Mouse (Mus musculus): ENCODE measurements around the gene Dhrs9.
"Not testable (repeated sequence)": the region's sequence is repeated elsewhere in the genome, so short reads cannot be mapped to it uniquely, and the experiment has no call there.

Gene Dhrs9

DNA sequence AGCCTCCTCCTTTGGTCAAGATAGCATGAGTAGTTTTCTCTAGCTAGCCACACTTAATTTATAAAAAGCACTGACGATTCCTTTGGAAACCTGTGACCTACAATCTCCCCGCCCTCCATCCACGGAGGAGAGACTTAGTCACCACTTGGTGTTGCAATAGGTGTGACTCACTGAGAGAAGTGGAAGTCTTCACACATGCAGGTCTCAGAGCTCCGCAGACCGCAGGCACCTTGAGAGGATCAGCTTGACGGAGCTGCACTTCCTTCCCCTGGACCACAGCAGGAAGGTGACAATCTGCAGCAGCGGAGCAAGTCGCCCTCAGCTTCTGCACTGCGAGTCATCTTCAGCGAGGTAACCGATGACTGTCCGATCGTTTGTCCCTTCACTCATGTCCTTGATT, at the start of gene Dhrs9:
Gene Dhrs9 (plus strand): TSS at position 165 of the 400 bp plus-strand sequence.
- in situ Hi-C loops (cut with MboI, MseI) = loop anchor here in 1 of 2 experiments (5.0 kb wide), 1 partner anchor 913 kb away; no protein-coding TSS in a partner anchor

DNA sequence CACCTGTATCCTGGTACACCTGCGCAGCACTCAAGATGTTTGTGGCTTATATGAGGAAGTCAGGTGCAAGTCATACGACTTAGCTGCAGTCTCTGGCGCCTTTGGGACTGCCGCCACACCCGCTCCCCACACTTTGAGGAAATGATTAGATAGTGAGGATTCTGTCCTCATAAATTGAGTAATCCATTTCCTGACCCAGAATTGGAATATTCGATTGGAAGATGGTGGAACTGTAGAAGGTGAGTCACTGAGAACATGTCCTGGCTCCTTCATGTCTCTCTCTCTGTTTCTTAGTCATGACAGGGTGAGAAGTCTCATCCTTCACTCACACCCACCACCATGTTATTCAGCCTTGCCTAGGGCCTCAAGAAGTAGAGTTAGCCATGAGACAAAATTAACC, 48.7 kb upstream of the Dhrs9 start:
- in situ Hi-C loops (cut with MboI, MseI) = not testable (repeated sequence)

DNA sequence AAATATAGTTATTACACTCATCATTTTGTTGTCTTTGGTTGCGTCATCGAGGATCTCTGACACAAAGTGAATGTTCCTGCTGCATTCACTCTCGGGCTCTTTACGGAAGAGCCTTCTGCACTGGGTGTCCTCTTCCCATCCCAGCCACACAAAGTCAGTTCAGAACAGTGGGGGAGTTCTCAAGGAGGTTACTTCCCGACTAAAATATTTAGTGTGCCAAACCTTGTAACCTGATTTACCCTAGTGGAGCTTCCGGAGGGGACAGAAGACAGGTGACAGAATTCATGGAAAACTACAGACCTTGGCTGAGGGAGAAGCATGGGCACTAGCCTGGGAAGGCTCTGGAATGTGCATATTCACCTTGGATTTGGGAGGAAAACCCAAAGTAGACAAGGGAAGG, 38.7 kb upstream of the Dhrs9 start:
- in situ Hi-C loops (cut with MboI, MseI) = no loop called here

DNA sequence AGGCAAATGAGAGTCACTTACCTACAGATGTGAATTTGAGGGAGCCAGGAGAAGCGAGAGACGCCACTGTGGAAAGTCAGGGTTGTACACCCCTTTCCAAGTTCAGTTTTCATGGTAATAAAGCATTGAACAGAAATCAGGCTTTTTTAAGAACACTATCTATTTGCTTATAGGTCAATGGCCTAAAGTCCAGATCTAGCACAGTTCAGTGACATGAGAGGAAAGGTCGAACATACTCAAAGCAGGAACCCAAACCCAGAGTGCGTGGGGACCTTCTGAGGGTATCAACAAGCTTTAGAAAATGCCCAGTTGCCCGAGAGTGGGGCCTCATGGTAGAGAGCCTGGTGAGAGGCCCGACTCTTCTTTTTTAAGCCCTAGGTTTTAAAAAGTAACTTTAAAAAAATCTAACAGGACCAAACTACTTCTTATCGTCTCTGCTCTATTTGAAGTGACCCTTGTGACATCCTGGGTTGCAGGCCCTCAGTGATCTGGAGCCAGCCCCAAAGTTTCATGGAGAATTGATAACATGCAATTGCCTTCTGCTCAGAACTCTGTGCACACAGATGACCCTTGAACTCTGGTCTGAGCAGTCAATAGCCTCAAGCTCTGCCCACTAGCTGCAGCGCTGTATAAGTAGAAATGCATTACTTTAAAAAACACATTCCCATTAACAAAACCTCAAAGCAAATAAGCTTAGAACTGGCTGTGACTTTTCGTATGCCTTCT, 37.6 kb upstream of the Dhrs9 start, which contains the start of gene Abcb11:
Gene Abcb11 (minus strand): TSS at position 121 of the 726 bp plus-strand sequence.
- in situ Hi-C loops (cut with MboI, MseI) = no loop called here

DNA sequence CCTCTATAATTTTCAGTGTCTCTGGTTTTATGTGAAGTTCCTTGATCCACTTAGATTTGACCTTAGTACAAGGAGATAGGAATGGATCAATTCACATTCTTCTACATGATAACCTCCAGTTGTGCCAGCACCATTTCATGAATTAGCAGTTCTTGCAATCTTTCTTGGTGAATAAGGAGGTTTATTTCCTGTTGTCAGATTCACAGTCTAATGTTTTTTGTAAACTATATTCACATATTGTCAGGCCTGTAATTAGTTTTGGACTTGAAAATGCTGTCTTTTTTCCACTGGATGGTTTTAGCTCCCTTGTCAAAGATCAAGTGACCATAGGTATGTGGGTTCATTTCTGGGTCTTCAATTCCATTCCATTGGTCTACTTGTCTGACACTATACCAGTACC, 24.8 kb upstream of the Dhrs9 start:
- in situ Hi-C loops (cut with MboI, MseI) = not testable (repeated sequence)

DNA sequence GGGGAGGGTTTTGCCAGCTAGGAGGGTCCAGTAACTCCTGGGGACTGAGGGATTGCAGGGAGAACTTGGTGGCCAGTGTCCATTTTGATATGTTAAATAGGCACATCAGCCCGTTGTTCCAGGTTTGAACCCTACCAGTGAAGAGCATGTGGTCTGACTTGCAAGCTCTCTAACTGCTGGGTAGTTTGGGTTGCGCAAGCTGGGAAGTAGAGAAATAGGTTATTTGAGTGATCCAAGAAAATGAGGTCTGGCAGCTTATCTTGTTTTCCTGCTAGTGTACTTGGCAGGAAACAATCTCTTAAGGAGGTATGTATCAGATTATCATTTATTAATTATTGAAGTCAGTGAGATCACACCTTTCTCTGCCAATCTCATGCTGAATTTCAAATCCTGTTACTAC, 15.4 kb upstream of the Dhrs9 start:
- in situ Hi-C loops (cut with MboI, MseI) = no loop called here

DNA sequence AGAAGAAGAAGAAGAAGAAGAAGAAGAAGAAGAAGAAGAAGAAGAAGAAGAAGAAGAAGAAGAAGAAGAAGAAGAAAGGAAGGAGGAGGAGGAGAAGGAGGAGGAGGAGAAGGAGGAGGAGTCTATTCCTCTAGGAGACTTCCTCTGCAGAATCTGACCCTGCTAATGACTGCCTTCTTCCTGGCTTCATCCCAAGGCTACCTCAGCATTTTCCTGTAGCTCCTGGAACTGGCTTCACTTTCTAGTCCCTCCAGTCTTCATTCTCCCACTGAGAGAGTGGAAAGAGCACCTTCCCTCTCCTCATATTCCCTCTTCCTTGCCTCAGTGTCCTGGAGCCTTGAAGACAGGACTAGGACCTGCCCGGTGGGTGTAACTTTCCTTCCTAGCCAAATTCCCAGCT, 15.0 kb upstream of the Dhrs9 start:
- in situ Hi-C loops (cut with MboI, MseI) = no loop called here

DNA sequence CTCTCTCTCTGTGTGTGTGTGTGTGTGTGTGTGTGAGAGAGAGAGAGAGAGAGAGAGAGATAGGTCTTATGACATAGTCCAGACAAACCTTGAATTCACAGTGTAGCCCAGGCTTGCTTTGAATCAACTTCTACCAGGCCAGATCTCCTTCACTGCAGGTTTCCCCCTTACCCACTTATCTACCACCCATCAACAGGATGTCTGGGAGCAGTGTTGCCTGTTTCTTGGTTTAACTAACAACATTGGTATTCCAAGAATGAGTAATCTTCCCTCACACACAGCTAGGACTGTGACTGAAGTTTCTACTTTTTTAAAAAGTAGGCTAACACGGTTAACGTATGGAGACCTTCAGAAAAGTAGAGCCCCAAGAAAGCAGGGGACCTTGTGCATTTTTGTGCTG, 3.5 kb upstream of the Dhrs9 start:
- in situ Hi-C loops (cut with MboI, MseI) = no loop called here

DNA sequence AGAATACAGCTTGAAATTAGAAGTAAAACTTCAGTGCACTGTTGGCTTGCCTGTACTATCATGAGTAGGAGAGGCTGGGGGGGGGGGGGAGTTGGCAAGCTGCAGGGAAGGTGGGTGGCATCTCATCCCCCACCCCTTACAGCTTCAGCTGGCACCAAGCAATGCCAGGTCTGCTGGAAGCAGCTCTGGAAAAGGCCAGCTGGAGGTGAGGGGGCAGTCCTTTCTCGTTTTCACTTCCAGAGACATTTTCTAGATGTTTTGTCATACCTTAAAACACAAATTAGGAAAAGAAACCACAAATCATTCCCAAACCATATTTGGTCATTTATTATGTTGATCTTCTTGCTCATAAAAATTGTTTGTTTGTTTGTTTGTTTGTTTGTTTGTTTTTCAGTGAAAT, 444 bp upstream of the Dhrs9 start:
- in situ Hi-C loops (cut with MboI, MseI) = loop anchor here in 1 of 2 experiments (5.0 kb wide), 1 partner anchor 912 kb away; no protein-coding TSS in a partner anchor

DNA sequence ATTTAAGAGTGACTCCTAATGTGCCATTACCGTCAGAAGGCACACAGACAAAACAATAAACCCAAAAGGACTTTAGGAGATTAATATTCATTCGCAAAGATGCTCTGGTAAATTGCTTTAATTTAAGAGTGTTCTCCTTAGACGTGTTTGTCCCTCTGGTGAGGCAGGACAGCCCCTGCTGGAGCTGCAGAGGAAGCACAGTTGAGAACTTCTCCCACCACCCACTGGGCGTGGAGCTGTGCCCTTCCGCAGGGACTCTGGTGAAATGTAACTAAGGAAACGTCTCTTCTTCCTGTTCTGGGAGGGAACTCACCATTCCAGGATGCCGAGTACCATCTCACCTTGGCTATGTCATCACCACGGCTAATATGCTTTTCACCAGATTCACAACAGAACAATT, 1.5 kb downstream of the Dhrs9 start:
- in situ Hi-C loops (cut with MboI, MseI) = loop anchor here in 1 of 2 experiments (5.0 kb wide), 1 partner anchor 914 kb away; no protein-coding TSS in a partner anchor

DNA sequence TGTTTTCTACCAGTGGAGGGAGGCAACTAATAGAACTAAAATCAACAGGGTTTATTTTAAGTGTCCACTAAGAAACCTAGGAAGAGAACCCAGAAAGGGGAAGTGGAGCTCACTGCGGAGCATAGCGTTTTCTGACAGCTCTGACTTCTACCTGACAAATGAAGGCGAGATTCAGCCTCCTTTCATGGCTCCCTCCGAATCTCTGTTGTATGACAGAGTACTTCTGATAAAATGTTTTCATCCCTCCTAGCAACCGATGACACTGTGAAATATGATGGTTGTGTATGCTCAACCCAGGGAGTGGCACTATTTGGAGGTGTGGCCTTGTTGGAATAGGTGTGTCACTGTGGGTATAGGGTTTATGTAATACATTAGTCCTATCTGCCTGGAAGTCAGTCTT, 2.6 kb downstream of the Dhrs9 start:
- in situ Hi-C loops (cut with MboI, MseI) = loop anchor here in 1 of 2 experiments (5.0 kb wide), 1 partner anchor 916 kb away; no protein-coding TSS in a partner anchor

DNA sequence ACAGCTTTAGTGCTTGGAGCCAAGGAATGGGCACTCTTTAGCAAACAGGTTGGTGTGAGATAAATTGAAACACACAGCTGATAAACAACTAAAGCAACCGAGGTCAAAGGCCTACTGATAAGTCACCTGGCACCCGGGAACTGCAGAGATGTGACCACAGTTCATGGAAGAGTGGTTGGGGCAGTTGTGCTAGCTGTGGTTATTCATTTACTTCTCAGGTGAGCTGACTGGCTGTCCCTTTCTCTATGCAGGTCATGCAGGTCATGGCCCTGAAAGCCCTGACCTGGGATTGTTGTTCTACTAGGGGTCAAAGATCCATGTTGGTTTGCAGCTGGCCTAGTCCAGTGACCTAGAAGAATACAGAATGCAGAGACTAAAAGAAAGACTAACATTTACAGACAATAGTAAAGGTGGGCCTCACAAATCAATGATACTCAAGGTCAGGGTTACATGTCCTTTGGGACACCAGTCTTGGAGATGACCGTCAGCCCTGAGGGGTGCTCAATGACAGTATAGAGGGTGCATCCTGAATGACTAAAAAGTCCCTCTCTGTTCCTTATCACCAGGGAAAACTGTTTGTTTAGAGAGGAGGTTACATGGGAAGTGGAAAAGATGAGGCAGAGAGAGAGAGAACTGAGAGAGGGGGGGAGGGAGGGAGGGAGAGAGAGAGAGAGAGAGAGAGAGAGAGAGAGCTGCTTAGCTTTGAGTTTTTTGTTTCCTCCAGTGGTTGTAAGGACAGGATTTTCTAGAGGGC, 6.0 kb downstream of the Dhrs9 start:
- in situ Hi-C loops (cut with MboI, MseI) = no loop called here

DNA sequence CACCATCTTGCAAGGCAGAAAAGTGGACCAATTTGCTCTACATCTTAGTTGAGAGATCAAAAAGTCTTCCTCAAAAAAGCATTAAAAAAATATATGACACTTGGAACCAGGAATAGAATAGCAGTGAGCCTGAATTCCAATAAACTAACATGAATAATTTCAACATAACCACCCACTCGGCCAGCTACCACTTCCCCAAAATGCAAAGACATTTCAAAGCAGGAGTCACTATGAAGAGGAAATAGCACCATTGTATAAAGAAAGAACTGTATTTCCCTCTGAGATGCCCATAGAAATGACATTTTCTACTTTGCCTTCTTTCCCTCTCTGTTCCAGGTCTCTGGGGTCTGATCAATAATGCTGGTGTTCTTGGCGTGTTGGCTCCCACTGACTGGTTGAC, 13.7 kb downstream of the Dhrs9 start:
- in situ Hi-C loops (cut with MboI, MseI) = no loop called here

DNA sequence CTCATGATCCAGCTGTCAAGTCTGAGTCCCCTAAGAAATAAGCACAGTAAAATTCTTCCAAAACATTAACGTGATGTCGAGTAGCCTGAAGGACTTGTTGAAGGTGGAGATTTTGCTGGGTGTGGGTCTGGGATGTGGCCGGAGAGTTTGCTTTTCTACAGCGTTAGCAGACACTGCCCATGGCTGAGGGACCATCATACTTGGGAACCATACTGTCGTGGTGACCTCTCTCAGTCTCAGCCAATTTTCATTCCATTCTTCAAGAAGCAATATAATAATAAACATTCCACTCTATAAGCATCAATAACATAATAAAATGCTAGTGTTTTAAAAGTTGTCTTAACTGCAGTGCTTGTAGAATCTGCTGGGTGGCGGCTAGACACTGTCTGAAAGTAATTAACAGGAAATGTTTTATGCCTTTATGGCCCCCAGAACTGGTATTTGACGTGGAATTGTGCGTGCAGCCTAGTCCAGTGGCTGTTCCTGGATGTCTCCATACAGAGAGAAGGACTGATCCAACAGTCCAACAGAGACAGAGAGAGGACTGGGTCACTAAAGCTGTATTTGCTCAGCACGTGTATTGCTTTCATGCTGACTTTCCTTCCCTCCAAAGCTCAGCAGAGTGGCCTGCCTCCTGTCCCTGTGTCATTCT, 15.5 kb downstream of the Dhrs9 start:
- in situ Hi-C loops (cut with MboI, MseI) = no loop called here

DNA sequence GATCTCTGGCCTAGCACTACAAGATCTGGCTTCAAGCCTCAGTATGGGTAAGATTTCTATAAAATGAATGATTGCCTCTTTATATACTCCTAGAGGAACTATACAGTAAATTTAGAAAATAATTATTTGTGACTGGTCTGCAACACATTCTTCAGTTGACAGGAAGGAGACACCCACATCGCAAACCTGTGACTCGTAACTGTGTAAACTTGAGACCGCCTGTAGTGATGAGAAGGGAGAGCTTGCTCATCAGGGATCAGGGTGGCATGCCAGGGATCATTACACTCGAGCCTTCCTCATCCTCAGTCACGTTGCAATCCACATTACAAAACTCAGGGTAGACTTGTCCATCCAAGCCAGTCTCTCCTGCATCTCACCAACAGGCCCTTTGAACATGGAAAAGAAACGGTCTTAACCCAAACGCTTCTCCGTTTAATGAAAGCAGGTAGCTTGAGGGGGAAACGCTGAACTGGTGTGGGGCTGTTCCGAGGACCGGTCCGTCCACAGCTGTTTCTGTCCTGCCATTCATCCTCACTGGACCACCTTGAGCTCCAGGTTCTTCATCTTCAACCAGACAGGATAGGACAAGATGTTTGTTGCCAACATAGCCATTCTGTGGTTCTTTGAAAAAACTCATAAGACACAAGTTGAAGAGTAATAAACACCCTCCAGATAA, 16.7 kb downstream of the Dhrs9 start:
- in situ Hi-C loops (cut with MboI, MseI) = no loop called here

DNA sequence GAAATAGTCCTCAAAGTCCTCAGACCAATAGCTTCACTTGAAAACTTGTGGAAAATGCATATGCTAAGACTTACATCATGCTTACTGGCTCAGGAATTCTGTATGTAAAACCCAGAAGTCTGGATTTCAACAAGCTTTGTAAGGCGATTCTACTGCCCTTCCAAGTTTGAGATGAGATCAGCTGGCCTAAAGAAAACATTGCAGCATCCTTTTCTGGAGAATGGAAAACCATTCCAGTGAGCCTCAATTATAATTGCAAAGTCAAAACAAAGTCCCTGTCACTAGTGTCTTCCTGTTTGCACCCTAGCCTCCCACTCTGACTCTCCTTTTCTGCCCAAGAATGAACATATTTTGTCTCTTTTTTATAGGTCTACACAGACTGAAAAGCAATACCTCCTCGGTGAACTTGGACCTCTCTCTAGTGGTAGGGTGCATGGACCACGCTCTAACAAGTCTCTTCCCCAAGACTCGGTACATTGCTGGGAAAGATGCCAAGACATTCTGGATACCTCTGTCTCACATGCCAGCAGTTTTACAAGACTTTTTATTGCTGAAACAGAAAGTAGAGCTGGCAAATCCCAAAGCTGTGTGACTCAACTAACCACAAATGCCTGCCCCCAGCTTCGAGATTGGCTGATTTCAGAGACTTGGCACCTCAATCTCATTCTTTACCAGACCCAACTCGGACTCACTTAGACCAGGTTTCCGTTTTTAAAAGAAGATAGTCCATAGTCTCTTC, 20.8 kb downstream of the Dhrs9 start:
- in situ Hi-C loops (cut with MboI, MseI) = no loop called here

DNA sequence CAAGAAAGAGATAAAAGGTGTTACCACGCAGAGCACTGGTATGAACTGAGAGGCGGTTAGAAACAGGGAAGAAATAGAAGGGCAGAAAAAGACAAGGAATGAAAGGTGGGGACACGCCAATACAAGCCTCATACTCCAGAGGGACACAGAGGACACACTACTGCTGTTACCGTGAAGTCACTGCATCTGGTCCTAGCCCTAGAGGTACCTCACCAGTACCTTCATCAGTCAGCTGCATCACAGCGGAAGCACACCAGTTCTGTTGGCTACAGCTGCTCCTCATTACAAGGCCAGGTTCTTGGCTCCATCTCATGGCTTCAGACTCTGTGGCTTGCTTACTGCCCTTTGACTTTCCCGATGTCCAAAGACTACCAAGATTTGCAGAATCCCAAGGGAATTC, 21.6 kb downstream of the Dhrs9 start:
- in situ Hi-C loops (cut with MboI, MseI) = no loop called here

DNA sequence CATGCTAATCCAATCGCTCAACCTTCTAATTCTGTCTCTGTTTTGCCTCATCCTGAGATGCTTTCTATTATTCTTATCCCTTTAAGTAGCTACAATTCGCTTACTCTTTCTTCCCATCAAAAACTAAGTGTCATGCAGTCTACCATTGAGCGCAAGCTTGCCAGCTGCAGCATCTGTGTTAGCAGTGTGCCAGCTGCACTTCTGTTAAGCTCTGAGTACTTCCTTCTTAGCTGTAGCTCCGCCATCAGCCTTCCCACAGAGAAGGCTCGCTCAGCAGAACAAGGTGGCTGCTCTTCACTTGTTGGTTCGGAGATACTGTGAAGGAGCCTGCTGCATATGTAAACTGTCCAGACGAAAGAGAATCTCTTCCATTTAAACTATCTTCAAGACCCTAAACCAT, 22.1 kb downstream of the Dhrs9 start:
- in situ Hi-C loops (cut with MboI, MseI) = no loop called here

DNA sequence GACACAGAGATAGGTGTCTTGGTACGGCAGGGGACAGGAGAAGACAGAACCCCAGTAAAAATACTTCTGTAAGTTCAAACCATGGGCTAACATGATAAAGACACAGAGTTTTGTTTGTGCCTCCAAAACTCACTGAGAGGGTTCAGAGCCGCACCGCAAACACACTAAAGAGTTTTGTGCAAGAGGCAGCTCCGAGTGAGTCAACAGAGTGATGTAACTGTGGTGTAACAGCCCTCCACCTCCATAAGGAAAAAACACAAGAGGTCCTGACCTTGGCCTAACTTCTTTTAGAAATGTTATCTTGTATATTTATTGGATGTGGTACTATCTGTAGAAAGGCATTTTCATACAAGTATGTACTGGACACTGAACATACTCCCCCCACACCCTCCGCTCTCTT, 25.4 kb downstream of the Dhrs9 start:
- in situ Hi-C loops (cut with MboI, MseI) = no loop called here

DNA sequence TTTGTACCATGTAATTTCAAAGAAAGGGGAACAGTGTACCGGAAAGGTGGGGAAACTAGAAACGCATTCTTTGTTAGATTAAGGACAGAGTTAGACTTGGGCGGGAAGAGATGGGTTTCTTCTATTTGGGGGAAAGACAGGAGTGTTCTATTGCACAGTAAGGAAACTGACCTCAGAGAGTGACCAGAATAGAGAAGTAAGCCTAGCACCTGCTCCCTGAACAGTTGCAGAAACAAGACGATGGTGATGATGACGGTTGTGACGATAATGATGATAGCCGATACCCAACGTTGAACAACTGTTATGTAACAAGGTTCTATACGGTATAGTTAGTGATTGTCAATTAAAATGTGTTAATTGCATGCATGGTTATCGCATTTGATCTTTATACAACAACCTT, 34.3 kb downstream of the Dhrs9 start:
- in situ Hi-C loops (cut with MboI, MseI) = no loop called here

DNA sequence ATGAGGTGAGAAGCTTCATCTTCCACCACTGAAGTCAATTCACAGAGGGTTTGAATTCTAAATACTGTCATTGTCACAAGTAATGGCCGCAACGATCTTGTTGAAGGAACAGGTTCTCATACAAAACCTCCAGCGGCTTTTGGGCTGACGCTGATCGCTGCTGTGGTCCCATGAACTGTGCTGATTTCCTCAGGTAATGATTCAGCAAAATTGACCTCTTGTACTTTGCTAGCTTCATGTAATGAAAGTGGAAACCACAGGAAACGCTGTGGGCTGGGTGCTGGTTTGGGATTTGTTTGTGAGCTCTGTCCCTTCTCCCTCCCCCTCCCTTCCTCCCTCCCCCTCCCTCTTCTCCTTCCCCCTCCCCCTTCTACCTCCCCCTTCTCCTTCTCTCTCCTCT, 34.8 kb downstream of the Dhrs9 start:
- in situ Hi-C loops (cut with MboI, MseI) = no loop called here

Measured in T-helper 17 cell (primary cell).